Mouse (Mus musculus) adrenal gland, adult (tissue): ENCODE results near the gene Fam198b.

Source experiments
- DNase-seq, 2 experiments: peaks; one replicate each; pipeline ENCODE4 v3.0.0; 2022 to 2023; ENCODE audit warnings: low spot score in 1 of 2; ENCODE audit not compliant: inconsistent age in 2 of 2

Gene Fam198b

GRCm38 (mm10) chr3:79884305-79884704 is at the start of gene Fam198b:
Fam198b (plus strand) TSS chr3:79884533.
- no peak for DNase-seq

GRCm38 (mm10) chr3:79838751-79839150 is 45.6 kb upstream of the Fam198b start:
- DNase-seq = peak in 1 of 2 experiments; percentile 45

- no peak for DNase-seq
These were observed 42.9 kb upstream of the Fam198b start for GRCm38 (mm10) chr3:79841475-79841874.

- DNase-seq = peak; percentile 47 to 83
These were observed 42.2 kb upstream of the Fam198b start for GRCm38 (mm10) chr3:79842165-79842564.

GRCm38 (mm10) chr3:79842616-79843016 is 41.7 kb upstream of the Fam198b start:
- peak; percentile 83 to 95 for DNase-seq

- DNase-seq = peak in 1 of 2 experiments; percentile 21
These were observed 40.3 kb upstream of the Fam198b start for GRCm38 (mm10) chr3:79843999-79844398.

GRCm38 (mm10) chr3:79846633-79847032 is 37.7 kb upstream of the Fam198b start:
- DNase-seq = no peak

GRCm38 (mm10) chr3:79848841-79849240 is 35.5 kb upstream of the Fam198b start:
- no peak for DNase-seq

GRCm38 (mm10) chr3:79849621-79850020 is 34.7 kb upstream of the Fam198b start:
- DNase-seq = no peak

- no peak for DNase-seq
These were observed 33.7 kb upstream of the Fam198b start for GRCm38 (mm10) chr3:79850656-79851055.

GRCm38 (mm10) chr3:79852108-79852507 is 32.2 kb upstream of the Fam198b start:
- DNase-seq = no peak

GRCm38 (mm10) chr3:79852654-79853166 is 31.6 kb upstream of the Fam198b start, which contains the start of gene Tmem144:
Tmem144 (minus strand) TSS chr3:79852773.
- peak in 1 of 2 experiments; percentile 23 for DNase-seq

- DNase-seq = no peak
These were observed 26.6 kb upstream of the Fam198b start for GRCm38 (mm10) chr3:79857780-79858179.

GRCm38 (mm10) chr3:79858221-79858620 is 26.1 kb upstream of the Fam198b start:
- DNase-seq = no peak

GRCm38 (mm10) chr3:79864824-79865223 is 19.5 kb upstream of the Fam198b start:
- DNase-seq = peak; percentile 64 to 81

GRCm38 (mm10) chr3:79866089-79866488 is 18.2 kb upstream of the Fam198b start:
- no peak for DNase-seq

GRCm38 (mm10) chr3:79866526-79866925 is 17.8 kb upstream of the Fam198b start:
- no peak for DNase-seq

- DNase-seq = no peak
These were observed 17.1 kb upstream of the Fam198b start for GRCm38 (mm10) chr3:79867121-79867709.

- no peak for DNase-seq
These were observed 8.9 kb upstream of the Fam198b start for GRCm38 (mm10) chr3:79875471-79875870.

GRCm38 (mm10) chr3:79878350-79878749 is 6.0 kb upstream of the Fam198b start:
- DNase-seq = no peak

- no peak for DNase-seq
These were observed 5.1 kb upstream of the Fam198b start for GRCm38 (mm10) chr3:79879246-79879645.

GRCm38 (mm10) chr3:79881645-79882044 is 2.7 kb upstream of the Fam198b start:
- no peak for DNase-seq

- DNase-seq = peak; percentile 69 to 90
These were observed 1.2 kb upstream of the Fam198b start for GRCm38 (mm10) chr3:79883092-79883491.
